In genomic region chr11:75673411-75673810, GRCm38 (mm10) we compare ENCODE assay signal across 34 mouse cellular contexts.
"Had no signal": no experiment of that assay in that cellular context is flagged by ENCODE, and none has a peak within 500 bp of the region (broad histone marks: within the 10 kb centered on the region; RNA-seq: fewer than 3 reads in every experiment).

No protein-coding gene starts in this region.

- H3K27me3 ChIP-seq: heart, embryonic 12.5 days; heart, embryonic 13.5 days; heart, embryonic 15.5 days; hindbrain, embryonic 12.5 days; hindbrain, embryonic 13.5 days; hindbrain, embryonic 15.5 days; intestine, embryonic 15.5 days; kidney, embryonic 15.5 days had no signal

- H3K4me1 ChIP-seq: intestine, embryonic 15.5 days had no signal

- H3K9me3 ChIP-seq: heart, embryonic 10.5 days; heart, embryonic 12.5 days; heart, embryonic 13.5 days; heart, embryonic 15.5 days; hindbrain, embryonic 10.5 days; hindbrain, embryonic 12.5 days; hindbrain, embryonic 13.5 days; hindbrain, embryonic 15.5 days; intestine, embryonic 15.5 days; kidney, embryonic 15.5 days had no signal

- H3K27ac ChIP-seq: heart, embryonic 10.5 days; heart, embryonic 13.5 days; heart, embryonic 15.5 days; hindbrain, embryonic 10.5 days; hindbrain, embryonic 12.5 days; hindbrain, embryonic 13.5 days; hindbrain, embryonic 14.5 days; hindbrain, embryonic 15.5 days; hindbrain, postnatal 0 days; intestine, embryonic 15.5 days; kidney, embryonic 15.5 days; kidney, postnatal 0 days; layer of hippocampus, adult 2 months; left cerebral cortex, adult 2 months had no signal

- H3K4me3 ChIP-seq: heart, embryonic 10.5 days; heart, embryonic 12.5 days; heart, embryonic 13.5 days; heart, embryonic 15.5 days; hindbrain, embryonic 10.5 days; hindbrain, embryonic 12.5 days; hindbrain, embryonic 13.5 days; hindbrain, embryonic 15.5 days; intestine, embryonic 15.5 days; kidney, embryonic 15.5 days; layer of hippocampus, adult 2 months; left cerebral cortex, adult 2 months had no signal

- ATAC-seq: hindbrain, embryonic 16.5 days; hindbrain, postnatal 0 days; inflammation-experienced regulatory T-cells, adult 6 months; intestine, embryonic 15.5 days; intestine, embryonic 16.5 days; intestine, postnatal 0 days had no signal

- H3K9ac ChIP-seq: heart, embryonic 12.5 days; heart, embryonic 13.5 days; heart, embryonic 15.5 days; hindbrain, embryonic 12.5 days; hindbrain, embryonic 13.5 days; hindbrain, embryonic 14.5 days; hindbrain, embryonic 15.5 days; intestine, embryonic 15.5 days; kidney, embryonic 15.5 days had no signal

- H3K4me2 ChIP-seq: heart, embryonic 12.5 days; heart, embryonic 13.5 days; heart, embryonic 15.5 days; hindbrain, embryonic 12.5 days; hindbrain, embryonic 13.5 days; hindbrain, embryonic 14.5 days; hindbrain, embryonic 15.5 days; intestine, embryonic 15.5 days; kidney, embryonic 15.5 days had no signal

- DNase-seq: heart, postnatal 10 days; heart, postnatal 14 days; heart, postnatal 36 days; kidney, adult 11 months; kidney, adult 18-20 months; kidney, adult 2 months; kidney, adult 8-10 months; kidney, adult 9 months; kidney, postnatal 10 days; kidney, postnatal 14 days; kidney, postnatal 25 days; kidney, postnatal 36 days; kidney, postnatal 4 days; layer of hippocampus, adult 9-11 months; layer of hippocampus, postnatal 36 days had no signal
